Mouse (Mus musculus): ENCODE data around the gene Mrm3.

DNA sequence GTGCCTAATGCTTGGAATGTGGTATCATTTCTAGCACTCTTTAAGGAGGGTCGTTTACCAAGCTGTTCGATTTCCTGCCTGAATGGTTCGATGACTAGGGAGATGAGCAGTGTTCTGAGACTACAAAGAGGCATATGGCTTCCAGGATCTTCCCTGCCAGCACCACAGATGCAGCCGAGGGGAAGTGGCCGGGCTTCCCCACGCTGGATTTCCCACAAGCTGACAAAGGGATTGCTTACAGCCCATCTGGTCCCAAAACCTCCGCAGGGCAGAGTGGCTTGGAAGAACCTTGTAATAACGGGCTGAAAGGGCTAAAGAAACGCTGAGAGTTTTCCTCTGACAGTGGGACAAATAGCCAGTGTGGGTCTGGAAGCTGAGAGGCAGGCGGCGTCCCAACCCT lies 46.9 kb downstream of the Mrm3 start:
- TF ChIP-seq POLR2A (IDR thresholded peaks at IDR 0.05; ENCODE audit: low read depth, low read length): no peak
- TF ChIP-seq CTCF (IDR thresholded peaks at IDR 0.05; ENCODE audit: extremely low read depth, insufficient read length, insufficient replicate concordance, low read depth, low read length): no peak

All from small intestine, adult 2 months (tissue).